Mouse (Mus musculus) limb, embryonic 14.5 days (tissue): ENCODE data around the gene Gm3239. TPM values are rescaled to one million over a fixed set of nuclear protein-coding genes. Genes with fewer than 3 reads are reported as not detected.
"Not testable (repeated sequence)": the region's sequence is repeated elsewhere in the genome, so short reads cannot be mapped to it uniquely, and the experiment has no call there.

ENCODE experiments used
- ATAC-seq: fragments of 200-750 bp; cut with Nextera tagmentation; 2 replicates; pipeline ENCODE4 v1.8.0; 2017; ENCODE audit warnings: low read depth, moderate number of reproducible peaks, moderate TSS enrichment; ENCODE audit not compliant: low FRiP score
- DNase-seq: peaks from one replicate; pipeline ENCODE4 v3.0.0-alpha.2; 2015; ENCODE audit warnings: low spot score
- H3K27ac ChIP-seq: fragments of 300-500 bp; sonication (generic); replicated peaks from 2 replicates; pipeline ENCODE4 v1.5.1; 2014; ENCODE audit warnings: low read depth, mild to moderate bottlenecking, low read length, moderate library complexity, mixed read lengths
- H3K27me3 ChIP-seq: fragments of 300-500 bp; sonication (generic); 2 replicates; pipeline ENCODE4 v1.6.1; 2014; ENCODE audit warnings: low read length, mixed read lengths; ENCODE audit not compliant: control insufficient read depth, insufficient read depth
- H3K36me3 ChIP-seq: fragments of 300-500 bp; sonication (generic); 2 replicates; pipeline ENCODE4 v1.6.1; 2014; ENCODE audit warnings: mild to moderate bottlenecking, low read length, moderate library complexity, mixed read lengths; ENCODE audit not compliant: control insufficient read depth, insufficient read depth
- H3K4me1 ChIP-seq: fragments of 300-500 bp; sonication (generic); 2 replicates; pipeline ENCODE4 v1.6.1; 2014; ENCODE audit warnings: antibody characterized with exemption, low read length, mixed read lengths; ENCODE audit not compliant: control insufficient read depth, insufficient read depth
- H3K4me2 ChIP-seq: fragments of 300-500 bp; sonication (generic); replicated peaks from 2 replicates; pipeline ENCODE4 v1.6.1; 2014; ENCODE audit warnings: low read depth, mild to moderate bottlenecking, low read length, moderate library complexity; ENCODE audit not compliant: severe bottlenecking
- H3K4me3 ChIP-seq: fragments of 300-500 bp; sonication (generic); replicated peaks from 2 replicates; pipeline ENCODE4 v1.5.1; 2014; ENCODE audit warnings: low read length
- H3K9ac ChIP-seq: fragments of 300-500 bp; sonication (generic); 2 replicates; pipeline ENCODE4 v1.6.1; 2014; ENCODE audit warnings: mild to moderate bottlenecking, low read depth, low read length, moderate library complexity; ENCODE audit not compliant: severe bottlenecking
- H3K9me3 ChIP-seq: fragments of 300-500 bp; sonication (generic); 2 replicates; pipeline ENCODE4 v1.6.1; 2016; ENCODE audit warnings: low read length; ENCODE audit not compliant: control insufficient read depth
- WGBS: fragments of 180-500 bp; shearing (Covaris S2); extraction: QIAGEN DNeasy Blood & Tissue Kit; methylation state at CpG from one replicate; pipeline ENCODE4 v1.1.7; 2014; 5-methylcytosine and 5-hydroxymethylcytosine counted together
- polyA plus RNA-seq, 2 experiments: library from polyadenylated mRNA; depleted of rRNA in 1 of 2; stranded (reverse) in 1 of 2; unstranded in 1 of 2; fragments of >200 nt; fragmentation: Nextera tagmentation in 1 of 2; extraction: Ambion mirVana in 1 of 2; gene quantifications; 2 replicates each; pipeline versions ENCODE4 v1.2.1 to v1.2.3; 2012 to 2014

Gene Gm3239
- 0.05 TPM in 1 of 2 replicates, not detected in the other for polyA plus RNA-seq (2012; rRNA removed)
- polyA plus RNA-seq (2014; fragmentation: Nextera tagmentation; extraction: Ambion mirVana) = not detected in 2 replicates

- not testable (repeated sequence) for H3K4me2 ChIP-seq, H3K27me3 ChIP-seq, H3K9ac ChIP-seq, H3K36me3 ChIP-seq, DNase-seq, H3K4me1 ChIP-seq, H3K27ac ChIP-seq, H3K4me3 ChIP-seq, H3K9me3 ChIP-seq, ATAC-seq
- no CpG with 5 or more reads among the region's 2 CpGs for WGBS
These were observed at the start of gene Gm3239 for GRCm38 (mm10) chr14:4663892-4664291. TSS of gene Gm3239 (plus strand) at chr14:4664192.

DNA sequence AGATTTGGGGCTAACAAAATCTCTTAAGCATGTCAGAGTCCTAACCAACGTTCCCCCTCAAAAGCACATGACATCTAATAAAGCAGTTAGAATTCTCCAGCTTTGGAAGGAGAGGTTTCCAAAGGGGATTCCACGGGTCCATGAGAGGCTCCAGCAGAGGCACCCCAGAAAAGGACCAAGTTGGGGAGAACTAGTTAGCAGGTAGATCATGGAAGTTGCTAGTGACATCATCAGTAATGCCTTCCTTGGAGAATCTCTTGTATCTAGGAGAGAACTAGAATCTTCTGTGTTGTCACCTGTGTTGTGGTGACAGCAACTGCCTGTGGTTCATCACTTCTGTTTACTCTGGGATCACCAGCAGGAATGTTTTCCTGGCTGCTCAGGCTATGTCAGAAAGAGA, 31.9 kb upstream of the Gm3239 start, which contains the start of gene Gm8159:
Gene Gm8159, plus strand, starts transcription at position 301 of the 400 bp plus-strand sequence.
- not testable (repeated sequence) for DNase-seq, H3K9ac ChIP-seq, H3K27ac ChIP-seq, H3K27me3 ChIP-seq, H3K36me3 ChIP-seq, ATAC-seq, H3K9me3 ChIP-seq, H3K4me1 ChIP-seq, H3K4me3 ChIP-seq, H3K4me2 ChIP-seq
- WGBS = no CpG with 5 or more reads among the region's 2 CpGs

- 2% methylated on average over 8 of the region's 18 CpGs for WGBS
- not testable (repeated sequence) for H3K4me1 ChIP-seq, H3K9ac ChIP-seq, ATAC-seq, H3K36me3 ChIP-seq, H3K4me3 ChIP-seq, H3K27ac ChIP-seq, DNase-seq, H3K27me3 ChIP-seq, H3K9me3 ChIP-seq
- H3K4me2 ChIP-seq = peak overlapping the region; percentile 35; the same call in 1 of the 2 replicates
These were observed 14.7 kb upstream of the Gm3239 start for GRCm38 (mm10) chr14:4649309-4649708.

DNA sequence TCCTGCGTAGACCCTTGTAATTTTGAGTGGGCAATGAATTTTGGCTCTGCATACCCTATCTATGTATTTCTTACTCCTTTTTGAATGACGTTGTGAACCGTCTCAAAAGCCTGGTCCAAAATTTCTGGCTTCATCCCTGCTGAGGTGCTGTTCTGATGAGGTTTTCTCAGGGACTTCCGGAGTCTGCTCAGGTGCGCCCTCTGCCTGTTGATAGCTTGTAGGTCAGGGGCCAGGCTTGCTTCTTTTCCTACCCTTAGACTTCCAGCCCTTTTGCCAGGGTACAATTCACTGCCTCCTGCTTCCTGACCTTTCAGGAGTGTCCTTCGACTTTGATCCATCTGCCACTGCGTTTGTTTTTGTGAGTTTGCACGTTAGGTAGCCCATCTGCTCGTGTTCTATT, 13.7 kb upstream of the Gm3239 start:
- not testable (repeated sequence) for H3K36me3 ChIP-seq, DNase-seq, H3K4me2 ChIP-seq, H3K9me3 ChIP-seq, H3K27ac ChIP-seq, H3K4me3 ChIP-seq, H3K9ac ChIP-seq, H3K27me3 ChIP-seq, H3K4me1 ChIP-seq, ATAC-seq
- WGBS = 4% methylated on average over 2 of the region's 9 CpGs

DNA sequence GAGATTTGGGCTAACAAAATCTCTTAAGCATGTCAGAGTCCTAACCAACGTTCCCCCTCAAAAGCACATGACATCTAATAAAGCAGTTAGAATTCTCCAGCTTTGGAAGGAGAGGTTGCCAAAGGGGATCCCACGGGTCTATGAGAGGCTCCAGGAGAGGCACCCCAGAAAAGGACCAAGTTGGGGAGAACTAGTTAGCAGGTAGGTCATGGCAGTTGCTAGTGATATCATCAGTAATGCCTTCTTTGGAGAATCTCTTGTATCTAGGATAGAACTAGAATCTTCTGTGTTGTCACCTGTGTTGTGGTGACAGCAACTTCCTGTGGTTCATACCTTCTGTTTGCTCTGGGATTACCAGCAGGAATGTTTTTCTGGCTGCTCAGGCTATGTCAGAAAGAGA, 44.9 kb downstream of the Gm3239 start, which contains the start of gene Gm7876:
Gene Gm7876, plus strand, starts transcription at position 301 of the 400 bp plus-strand sequence.
- not testable (repeated sequence) for DNase-seq, H3K27ac ChIP-seq, H3K9me3 ChIP-seq, H3K36me3 ChIP-seq, H3K9ac ChIP-seq, H3K27me3 ChIP-seq, H3K4me2 ChIP-seq, H3K4me3 ChIP-seq, ATAC-seq, H3K4me1 ChIP-seq
- 65% methylated on average over 1 of the region's 2 CpGs for WGBS

Other genes with a start within 250 kb of the Gm3239 start
- gene Gm3164, start 248.7 kb upstream of the Gm3239 start, polyA plus RNA-seq (2012; rRNA removed) = 0.23 and 0.58 TPM in 2 replicates
- gene Gm3164, start 248.7 kb upstream of the Gm3239 start, polyA plus RNA-seq (2014; fragmentation: Nextera tagmentation; extraction: Ambion mirVana) = 0.59 and 0.82 TPM in 2 replicates
- gene Gm3173, start 233.2 kb upstream of the Gm3239 start, polyA plus RNA-seq (2012; rRNA removed) = 0.51 and 2.8 TPM in 2 replicates
- gene Gm3173, start 233.2 kb upstream of the Gm3239 start, polyA plus RNA-seq (2014; fragmentation: Nextera tagmentation; extraction: Ambion mirVana) = not detected in 2 replicates
- not detected in 2 replicates for gene Gm3182, start 182.4 kb upstream of the Gm3239 start, polyA plus RNA-seq (2012; rRNA removed)
- gene Gm3182, start 182.4 kb upstream of the Gm3239 start, polyA plus RNA-seq (2014; fragmentation: Nextera tagmentation; extraction: Ambion mirVana) = not detected in 2 replicates
- gene Gm3047, start 108.8 kb upstream of the Gm3239 start, polyA plus RNA-seq (2012; rRNA removed) = not detected in 2 replicates
- gene Gm3047, start 108.8 kb upstream of the Gm3239 start, polyA plus RNA-seq (2014; fragmentation: Nextera tagmentation; extraction: Ambion mirVana) = not detected in 2 replicates
- gene Gm8159, start 31.8 kb upstream of the Gm3239 start, polyA plus RNA-seq (2012; rRNA removed) = not detected in 2 replicates
- gene Gm8159, start 31.8 kb upstream of the Gm3239 start, polyA plus RNA-seq (2014; fragmentation: Nextera tagmentation; extraction: Ambion mirVana) = not detected in 2 replicates
- not detected in 2 replicates for gene Gm7876, start 45.0 kb downstream of the Gm3239 start, polyA plus RNA-seq (2012; rRNA removed)
- not detected in 2 replicates for gene Gm7876, start 45.0 kb downstream of the Gm3239 start, polyA plus RNA-seq (2014; fragmentation: Nextera tagmentation; extraction: Ambion mirVana)
- 0.35 and 0.42 TPM in 2 replicates for gene Gm3252, start 62.6 kb downstream of the Gm3239 start, polyA plus RNA-seq (2012; rRNA removed)
- gene Gm3252, start 62.6 kb downstream of the Gm3239 start, polyA plus RNA-seq (2014; fragmentation: Nextera tagmentation; extraction: Ambion mirVana) = 0.23 TPM in 1 of 2 replicates, not detected in the other
- not detected in 2 replicates for gene Gm9602, start 112.1 kb downstream of the Gm3239 start, polyA plus RNA-seq (2012; rRNA removed)
- gene Gm9602, start 112.1 kb downstream of the Gm3239 start, polyA plus RNA-seq (2014; fragmentation: Nextera tagmentation; extraction: Ambion mirVana) = not detected in 2 replicates
- gene Gm3269, start 173.9 kb downstream of the Gm3239 start, polyA plus RNA-seq (2012; rRNA removed) = not detected in 2 replicates
- not detected in 2 replicates for gene Gm3269, start 173.9 kb downstream of the Gm3239 start, polyA plus RNA-seq (2014; fragmentation: Nextera tagmentation; extraction: Ambion mirVana)
- 0.68 TPM in 1 of 2 replicates, not detected in the other for gene Gm3264, start 191.4 kb downstream of the Gm3239 start, polyA plus RNA-seq (2012; rRNA removed)
- 0.57 TPM in 1 of 2 replicates, not detected in the other for gene Gm3264, start 191.4 kb downstream of the Gm3239 start, polyA plus RNA-seq (2014; fragmentation: Nextera tagmentation; extraction: Ambion mirVana)
- gene Gm3278, start 228.2 kb downstream of the Gm3239 start, polyA plus RNA-seq (2012; rRNA removed) = 0.09 TPM in 1 of 2 replicates, not detected in the other
- not detected in 2 replicates for gene Gm3278, start 228.2 kb downstream of the Gm3239 start, polyA plus RNA-seq (2014; fragmentation: Nextera tagmentation; extraction: Ambion mirVana)